Mouse (Mus musculus): ENCODE measurements around the gene Rab11fip5.

The Rab11fip5 gene

GRCm38 (mm10) chr6:85373066-85373860 is 1.2 kb downstream of the Rab11fip5 start:
- no peak for DNase-seq (ENCODE audit: low spot score in 2 of 2)

GRCm38 (mm10) chr6:85372496-85372895 is 1.9 kb downstream of the Rab11fip5 start:
- DNase-seq (ENCODE audit: low spot score in 2 of 2) = no peak

GRCm38 (mm10) chr6:85371859-85372405 is 2.5 kb downstream of the Rab11fip5 start:
- no peak for DNase-seq (ENCODE audit: low spot score in 2 of 2)

- no peak for DNase-seq (ENCODE audit: low spot score in 2 of 2)
Measured at GRCm38 (mm10) chr6:85370666-85371430, 3.6 kb downstream of the Rab11fip5 start.

GRCm38 (mm10) chr6:85370041-85370440 is 4.4 kb downstream of the Rab11fip5 start:
- no peak for DNase-seq (ENCODE audit: low spot score in 2 of 2)

GRCm38 (mm10) chr6:85369181-85369860 is 5.1 kb downstream of the Rab11fip5 start:
- no peak for DNase-seq (ENCODE audit: low spot score in 2 of 2)

- no peak for DNase-seq (ENCODE audit: low spot score in 2 of 2)
Measured at GRCm38 (mm10) chr6:85368722-85369121, 5.7 kb downstream of the Rab11fip5 start.

GRCm38 (mm10) chr6:85368166-85368565 is 6.3 kb downstream of the Rab11fip5 start:
- no peak for DNase-seq (ENCODE audit: low spot score in 2 of 2)

- DNase-seq (ENCODE audit: low spot score in 2 of 2) = no peak
Measured at GRCm38 (mm10) chr6:85366387-85366786, 8.0 kb downstream of the Rab11fip5 start.

- no peak for DNase-seq (ENCODE audit: low spot score in 2 of 2)
Measured at GRCm38 (mm10) chr6:85364439-85364838, 10.0 kb downstream of the Rab11fip5 start.

GRCm38 (mm10) chr6:85363906-85364260 is 10.6 kb downstream of the Rab11fip5 start:
- DNase-seq (ENCODE audit: low spot score in 2 of 2) = no peak

- DNase-seq (ENCODE audit: low spot score in 2 of 2) = no peak
Measured at GRCm38 (mm10) chr6:85363231-85363905, 11.1 kb downstream of the Rab11fip5 start.

GRCm38 (mm10) chr6:85362610-85363009 is 11.8 kb downstream of the Rab11fip5 start:
- no peak for DNase-seq (ENCODE audit: low spot score in 2 of 2)

GRCm38 (mm10) chr6:85360311-85360710 is 14.1 kb downstream of the Rab11fip5 start:
- no peak for DNase-seq (ENCODE audit: low spot score in 2 of 2)

- DNase-seq (ENCODE audit: low spot score in 2 of 2) = no peak
Measured at GRCm38 (mm10) chr6:85358877-85359276, 15.6 kb downstream of the Rab11fip5 start.

GRCm38 (mm10) chr6:85356682-85357465 is 17.6 kb downstream of the Rab11fip5 start:
- DNase-seq (ENCODE audit: low spot score in 2 of 2) = no peak

- DNase-seq (ENCODE audit: low spot score in 2 of 2) = no peak
Measured at GRCm38 (mm10) chr6:85355753-85356152, 18.7 kb downstream of the Rab11fip5 start.

- no peak for DNase-seq (ENCODE audit: low spot score in 2 of 2)
Measured at GRCm38 (mm10) chr6:85354709-85355108, 19.7 kb downstream of the Rab11fip5 start.

GRCm38 (mm10) chr6:85353706-85354105 is 20.7 kb downstream of the Rab11fip5 start:
- no peak for DNase-seq (ENCODE audit: low spot score in 2 of 2)

GRCm38 (mm10) chr6:85350157-85350556 is 24.3 kb downstream of the Rab11fip5 start:
- DNase-seq (ENCODE audit: low spot score in 2 of 2) = no peak

GRCm38 (mm10) chr6:85349246-85349645 is 25.2 kb downstream of the Rab11fip5 start:
- no peak for DNase-seq (ENCODE audit: low spot score in 2 of 2)
